14 mouse cellular contexts compared by ENCODE assay signal in the genomic region with DNA sequence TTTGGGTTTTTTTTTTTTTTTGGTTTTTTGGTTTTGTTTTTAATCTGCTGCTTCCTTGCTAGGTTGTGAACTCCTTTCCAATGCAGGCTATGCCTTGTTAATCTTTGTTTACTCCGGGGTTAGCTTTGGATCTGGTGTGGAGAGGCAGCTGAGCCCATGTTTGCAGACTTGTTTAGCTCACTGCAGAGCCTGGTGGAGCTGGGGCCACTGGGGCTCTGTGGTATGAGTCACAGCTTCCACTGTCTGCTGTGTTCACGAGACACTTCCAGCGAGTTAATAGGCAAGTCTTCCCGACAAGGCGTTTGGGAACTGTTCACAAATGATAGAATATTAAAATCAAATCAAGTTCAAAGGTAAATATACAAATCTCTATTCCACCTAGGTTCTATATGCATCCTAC. TPM values are rescaled to one million over a fixed set of nuclear protein-coding genes. Genes with fewer than 3 reads are reported as not detected.
A peak's percentile ranks its signal among the peaks of the same experiment; 100 is the strongest.
DNase-seq lines count a peak whose midpoint lies in the region; ATAC-seq and TF ChIP-seq lines count a peak whose summit lies in the region.
"Had no signal": no experiment of that assay in that cellular context is flagged by ENCODE, and none has a peak within 500 bp of the region (broad histone marks: within the 10 kb centered on the region; RNA-seq: fewer than 3 reads in every experiment).

No protein-coding gene starts in this region.

- no peak overlapping the region for H3K9ac ChIP-seq in liver, postnatal 0 days (replicated peaks)
- H3K9ac ChIP-seq in liver, embryonic 12.5 days, result no peak overlapping the region
- H3K9ac ChIP-seq: midbrain, embryonic 12.5 days had no signal

- WGBS in liver, postnatal 0 days (ENCODE audit: insufficient replicate concordance), result 14% methylated on average over 5 of the region's 5 CpGs
- WGBS in liver, embryonic 12.5 days (ENCODE audit: insufficient replicate concordance), result 22% methylated on average over 5 of the region's 5 CpGs

- no peak overlapping the region for H3K4me3 ChIP-seq in liver, postnatal 0 days (ENCODE audit: low read depth, low read length)
- no peak overlapping the region for H3K4me3 ChIP-seq in liver, embryonic 12.5 days
- H3K4me3 ChIP-seq: erythroblast, embryonic 14.5 days; midbrain, embryonic 12.5 days had no signal

- no peak overlapping the region for H3K4me2 ChIP-seq in liver, postnatal 0 days (ENCODE audit: low read depth, low read length)
- no peak overlapping the region for H3K4me2 ChIP-seq in liver, embryonic 12.5 days
- H3K4me2 ChIP-seq: midbrain, embryonic 12.5 days had no signal

- no peaks in the 10 kb centered on the region for H3K36me3 ChIP-seq in liver, postnatal 0 days (replicated peaks; ENCODE audit: insufficient read depth, low read length)
- no peaks in the 10 kb centered on the region for H3K36me3 ChIP-seq in liver, embryonic 12.5 days
- H3K36me3 ChIP-seq: midbrain, embryonic 12.5 days had no signal

- H3K4me1 ChIP-seq in liver, postnatal 0 days (ENCODE audit: insufficient read depth), result peaks cover 3% of the 10 kb centered on the region; the same call in 1 of the 2 replicates
- no peaks in the 10 kb centered on the region for H3K4me1 ChIP-seq in liver, embryonic 12.5 days

- peak; percentile 73 for ATAC-seq in liver, postnatal 0 days
- no peak for ATAC-seq in liver, embryonic 12.5 days

- H3K27me3 ChIP-seq in liver, postnatal 0 days (ENCODE audit: insufficient read depth, low read length), result no peaks in the 10 kb centered on the region
- H3K27me3 ChIP-seq in liver, embryonic 12.5 days (replicated peaks), result no peaks in the 10 kb centered on the region
- H3K27me3 ChIP-seq: midbrain, embryonic 12.5 days had no signal

- TF ChIP-seq EP300 in liver, postnatal 0 days (IDR thresholded peaks at IDR 0.05; ENCODE audit: low read depth), result no peak

- no peak for TF ChIP-seq CTCF in liver, postnatal 0 days (IDR thresholded peaks at IDR 0.05; ENCODE audit: low read depth)

- H3K9me3 ChIP-seq in liver, postnatal 0 days (ENCODE audit: low read length), result no peaks in the 10 kb centered on the region
- no peaks in the 10 kb centered on the region for H3K9me3 ChIP-seq in liver, embryonic 12.5 days (replicated peaks)
- H3K9me3 ChIP-seq: midbrain, embryonic 12.5 days had no signal

- H3K27ac ChIP-seq in liver, postnatal 0 days (ENCODE audit: low read depth), result peak overlapping the region; percentile 65
- no peak overlapping the region for H3K27ac ChIP-seq in liver, embryonic 12.5 days
- H3K27ac ChIP-seq: midbrain, embryonic 12.5 days had no signal

- DNase-seq in cerebellum, adult 18-20 months, result peak; percentile 33 to 40
- DNase-seq in cerebellum, adult 11-12 months, result no peak
- peak; percentile 25 for DNase-seq in liver, postnatal 0 days
- DNase-seq in fibroblast of lung, adult 2 months (ENCODE audit: low read depth), result peak; percentile 25
- DNase-seq in lung, postnatal 10 days, result peak; percentile 26
- DNase-seq in left cerebral cortex, adult 11 months (ENCODE audit: low spot score), result no peak
- DNase-seq in spleen, postnatal 10 days (ENCODE audit: low spot score in 2 of 2), result no peak
- DNase-seq: B cell, adult 2 months; cerebellum, adult 8-10 months; gastrocnemius, postnatal 36 days; kidney, adult 8-10 months had no signal

RNA-seq across cellular contexts. Expression of gene Sel1l3, which starts 22.4 kb away (rescaled TPM):
- 0.84 and 0.93 TPM in 2 replicates for polyA plus RNA-seq in liver, postnatal 0 days (2015; fragmentation: Nextera tagmentation; extraction: Ambion mirVana)
- polyA plus RNA-seq in liver, embryonic 12.5 days (2016; fragmentation: Nextera tagmentation; extraction: Ambion mirVana), result 0.10 and 0.11 TPM in 2 replicates
- polyA plus RNA-seq: erythroblast, embryonic 14.5 days had no signal

RNA-seq across cellular contexts. Expression of gene Smim20, which starts 30.7 kb away (rescaled TPM):
- polyA plus RNA-seq in liver, postnatal 0 days (2015; fragmentation: Nextera tagmentation; extraction: Ambion mirVana), result 65.1 and 65.9 TPM in 2 replicates
- 38.3 and 47.5 TPM in 2 replicates for polyA plus RNA-seq in liver, embryonic 12.5 days (2016; fragmentation: Nextera tagmentation; extraction: Ambion mirVana)

Comparison
In these comparisons a context has a peak if more than half of its experiments do, and no peak if none do; other contexts are left out.
1. DNase-seq: peak in cerebellum, adult 18-20 months (2 of 2), liver, postnatal 0 days (single experiment), fibroblast of lung, adult 2 months (single experiment) and lung, postnatal 10 days (single experiment); none in cerebellum, adult 11-12 months (single experiment), left cerebral cortex, adult 11 months (single experiment) and spleen, postnatal 10 days (0 of 2).